Mouse (Mus musculus): Measurements from ENCODE around the gene Klf3.

Gene Klf3

GRCm38 (mm10) chr5:64802795-64803719 is at the start of gene Klf3:
Gene Klf3, plus strand, starts transcription at chr5:64803388.
- in situ Hi-C loops (cut with MboI; ENCODE audit: low sequenced_read_pairs), result no loop called here

GRCm38 (mm10) chr5:64762295-64762694 is 40.9 kb upstream of the Klf3 start:
- in situ Hi-C loops (cut with MboI; ENCODE audit: low sequenced_read_pairs), result no loop called here

GRCm38 (mm10) chr5:64764452-64764851 is 38.7 kb upstream of the Klf3 start:
- in situ Hi-C loops (cut with MboI; ENCODE audit: low sequenced_read_pairs), result no loop called here

- in situ Hi-C loops (cut with MboI; ENCODE audit: low sequenced_read_pairs), result no loop called here
Observed at GRCm38 (mm10) chr5:64765765-64766164, 37.4 kb upstream of the Klf3 start.

- in situ Hi-C loops (cut with MboI; ENCODE audit: low sequenced_read_pairs), result no loop called here
Observed at GRCm38 (mm10) chr5:64766626-64767025, 36.6 kb upstream of the Klf3 start.

GRCm38 (mm10) chr5:64771619-64772018 is 31.6 kb upstream of the Klf3 start:
- in situ Hi-C loops (cut with MboI; ENCODE audit: low sequenced_read_pairs), result no loop called here

GRCm38 (mm10) chr5:64778211-64778610 is 25.0 kb upstream of the Klf3 start:
- in situ Hi-C loops (cut with MboI; ENCODE audit: low sequenced_read_pairs), result no loop called here

- in situ Hi-C loops (cut with MboI; ENCODE audit: low sequenced_read_pairs), result no loop called here
Observed at GRCm38 (mm10) chr5:64779285-64779684, 23.9 kb upstream of the Klf3 start.

GRCm38 (mm10) chr5:64780778-64781177 is 22.4 kb upstream of the Klf3 start:
- in situ Hi-C loops (cut with MboI; ENCODE audit: low sequenced_read_pairs), result no loop called here

GRCm38 (mm10) chr5:64788175-64788574 is 15.0 kb upstream of the Klf3 start:
- in situ Hi-C loops (cut with MboI; ENCODE audit: low sequenced_read_pairs), result no loop called here

GRCm38 (mm10) chr5:64798209-64798608 is 5.0 kb upstream of the Klf3 start:
- in situ Hi-C loops (cut with MboI; ENCODE audit: low sequenced_read_pairs), result no loop called here

- in situ Hi-C loops (cut with MboI; ENCODE audit: low sequenced_read_pairs), result no loop called here
Observed at GRCm38 (mm10) chr5:64801545-64801944, 1.6 kb upstream of the Klf3 start.

- in situ Hi-C loops (cut with MboI; ENCODE audit: low sequenced_read_pairs), result no loop called here
Observed at GRCm38 (mm10) chr5:64802143-64802542, 1.0 kb upstream of the Klf3 start.

- in situ Hi-C loops (cut with MboI; ENCODE audit: low sequenced_read_pairs), result no loop called here
Observed at GRCm38 (mm10) chr5:64803720-64804462, 703 bp downstream of the Klf3 start.

- in situ Hi-C loops (cut with MboI; ENCODE audit: low sequenced_read_pairs), result no loop called here
Observed at GRCm38 (mm10) chr5:64805131-64805872, 2.1 kb downstream of the Klf3 start.

- in situ Hi-C loops (cut with MboI; ENCODE audit: low sequenced_read_pairs), result no loop called here
Observed at GRCm38 (mm10) chr5:64805873-64806505, 2.8 kb downstream of the Klf3 start.

GRCm38 (mm10) chr5:64806600-64806999 is 3.4 kb downstream of the Klf3 start:
- in situ Hi-C loops (cut with MboI; ENCODE audit: low sequenced_read_pairs), result no loop called here

- in situ Hi-C loops (cut with MboI; ENCODE audit: low sequenced_read_pairs), result no loop called here
Observed at GRCm38 (mm10) chr5:64807159-64807558, 4.0 kb downstream of the Klf3 start.

GRCm38 (mm10) chr5:64807603-64808002 is 4.4 kb downstream of the Klf3 start:
- in situ Hi-C loops (cut with MboI; ENCODE audit: low sequenced_read_pairs), result no loop called here

- in situ Hi-C loops (cut with MboI; ENCODE audit: low sequenced_read_pairs), result no loop called here
Observed at GRCm38 (mm10) chr5:64808106-64809010, 5.2 kb downstream of the Klf3 start.
